Mouse (Mus musculus) ES-Bruce4 (cell line): ENCODE measurements around the gene Nbea. TPM values are rescaled to one million over a fixed set of nuclear protein-coding genes. Genes with fewer than 3 reads are reported as not detected.

Source experiments
- H3K27ac ChIP-seq: 2 replicates; pipeline ENCODE4 v1.5.1; 2012; ENCODE audit warnings: low read length, inconsistent platforms; ENCODE audit not compliant: insufficient read depth
- H3K27me3 ChIP-seq: 2 replicates; pipeline ENCODE4 v1.6.1; 2012; ENCODE audit warnings: mild to moderate bottlenecking, low read length, inconsistent platforms; ENCODE audit not compliant: control insufficient read depth, poor library complexity, insufficient read depth, severe bottlenecking
- H3K36me3 ChIP-seq: 2 replicates; pipeline ENCODE4 v1.6.1; 2012; ENCODE audit warnings: inconsistent platforms, mild to moderate bottlenecking, low read length, moderate library complexity; ENCODE audit not compliant: control insufficient read depth, poor library complexity, insufficient read depth, severe bottlenecking
- H3K4me1 ChIP-seq: one replicate; pipeline ENCODE4 v1.8.1; 2011; ENCODE audit warnings: low read length; ENCODE audit not compliant: control insufficient read depth, insufficient read depth
- H3K4me3 ChIP-seq: 2 replicates; pipeline ENCODE4 v1.5.1; 2011; ENCODE audit warnings: low read depth, mild to moderate bottlenecking, low read length
- H3K9ac ChIP-seq: 2 replicates; pipeline ENCODE4 v1.6.1; 2012; ENCODE audit warnings: low read depth, mild to moderate bottlenecking, inconsistent platforms; ENCODE audit not compliant: poor library complexity, severe bottlenecking
- H3K9me3 ChIP-seq: replicated peaks from 2 replicates; pipeline ENCODE4 v1.6.1; 2012; ENCODE audit warnings: mild to moderate bottlenecking, low read length, inconsistent platforms; ENCODE audit not compliant: control insufficient read depth, poor library complexity, insufficient read depth, severe bottlenecking
- CTCF ChIP-seq: IDR thresholded peaks from one replicate; pipeline ENCODE4 v1.8.1; 2011; ENCODE audit warnings: low read depth, low read length
- EP300 ChIP-seq: IDR thresholded peaks from 2 replicates; pipeline ENCODE4 v1.6.1; 2011; ENCODE audit warnings: low read depth, low read length; ENCODE audit not compliant: insufficient read depth
- POLR2A ChIP-seq: IDR thresholded peaks from one replicate; pipeline ENCODE4 v1.8.1; 2011; ENCODE audit warnings: low read length; ENCODE audit not compliant: insufficient read depth
- polyA plus RNA-seq: library from polyadenylated mRNA; stranded (reverse); fragments of >200 nt; gene quantifications from 2 replicates; pipeline ENCODE4 v1.2.4, GENCODE M21; 2011; ENCODE audit warnings: low read depth; ENCODE audit not compliant: missing spikeins, insufficient read depth, insufficient read length

The Nbea gene
- polyA plus RNA-seq, 1 experiment, result 6.1 TPM

DNA sequence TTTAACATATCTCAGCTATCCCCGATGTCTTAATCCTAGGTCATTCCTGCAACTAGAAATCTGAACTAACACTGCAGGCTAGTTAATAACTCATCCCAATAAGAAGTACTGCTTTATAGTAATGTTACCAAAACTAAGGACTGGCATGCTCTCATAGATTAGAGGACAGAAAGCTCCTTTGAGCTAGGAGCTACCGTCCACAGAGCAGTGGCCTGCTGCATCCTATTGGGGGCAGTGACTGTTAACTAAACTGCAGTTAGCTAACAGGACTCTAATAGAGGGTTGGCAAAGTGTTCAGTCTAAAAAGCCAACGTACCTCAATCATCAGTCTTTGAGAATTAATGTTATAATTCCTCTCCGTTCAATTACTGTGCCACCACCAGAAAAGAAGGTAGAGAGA lies 348.3 kb downstream of the Nbea start:
- Histone ChIP-seq H3K27ac (no peak overlapping the region), H3K9ac (no peak overlapping the region), H3K4me3 (no peak overlapping the region), H3K36me3 (no peaks in the 10 kb centered on the region), H3K9me3 (no peaks in the 10 kb centered on the region; the same call in 1 of the 2 replicates), H3K27me3 (no peaks in the 10 kb centered on the region), H3K4me1 (no peaks in the 10 kb centered on the region)
- TF ChIP-seq POLR2A, result no peak
- no peak for TF ChIP-seq CTCF
- no peak for TF ChIP-seq EP300

- H3K9me3 ChIP-seq, result no peaks in the 10 kb centered on the region
- H3K4me1 ChIP-seq, result no peaks in the 10 kb centered on the region
- no peak overlapping the region for H3K4me3 ChIP-seq
- no peaks in the 10 kb centered on the region for H3K27me3 ChIP-seq
- TF ChIP-seq POLR2A (no peak), EP300 (no peak), CTCF (no peak)
- no peak overlapping the region for H3K9ac ChIP-seq
- H3K36me3 ChIP-seq, result no peaks in the 10 kb centered on the region
- H3K27ac ChIP-seq, result no peak overlapping the region
Measured at GRCm38 (mm10) chr3:55830226-55830625, 353.3 kb downstream of the Nbea start.

DNA sequence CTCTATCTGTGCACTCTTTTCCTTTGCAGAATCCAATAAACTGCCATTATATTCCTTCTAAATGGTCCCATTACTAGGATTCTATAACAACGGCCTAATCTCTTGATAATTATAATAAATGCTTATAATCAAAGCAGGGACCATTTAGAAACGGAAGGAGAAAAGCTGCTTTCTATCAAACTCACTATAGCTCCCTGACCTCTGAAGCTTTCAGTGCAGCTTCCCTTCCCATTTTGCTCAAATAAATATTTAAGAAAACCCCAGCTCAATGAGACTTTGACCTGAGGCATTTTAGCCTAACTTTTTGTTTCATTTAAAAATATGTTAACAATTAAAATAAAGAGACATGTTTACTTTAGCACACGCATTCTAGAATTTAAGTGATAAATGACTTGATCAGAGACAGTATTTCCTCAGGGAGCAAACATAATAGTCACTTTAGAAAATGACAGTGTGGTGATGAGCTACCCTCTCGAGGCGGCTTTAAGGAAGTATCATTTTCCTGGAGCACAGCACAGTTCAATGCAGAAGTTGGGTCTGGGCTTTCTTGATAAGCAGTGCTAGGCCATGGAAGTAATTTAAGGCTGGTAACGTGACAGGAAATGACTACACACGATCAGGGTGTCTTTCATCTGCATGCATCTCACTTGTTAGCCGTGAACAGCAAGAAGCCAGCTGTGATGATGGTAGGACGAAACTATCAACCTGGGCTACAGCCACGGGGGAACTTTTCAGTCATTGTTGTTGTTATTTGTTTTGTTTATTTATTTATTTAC lies 354.8 kb downstream of the Nbea start:
- Histone ChIP-seq H3K9me3 (no peaks in the 10 kb centered on the region), H3K27me3 (no peaks in the 10 kb centered on the region), H3K4me1 (no peaks in the 10 kb centered on the region), H3K4me3 (no peak overlapping the region), H3K9ac (no peak overlapping the region), H3K36me3 (no peaks in the 10 kb centered on the region), H3K27ac (no peak overlapping the region)
- TF ChIP-seq CTCF (no peak), EP300 (no peak), POLR2A (no peak)

DNA sequence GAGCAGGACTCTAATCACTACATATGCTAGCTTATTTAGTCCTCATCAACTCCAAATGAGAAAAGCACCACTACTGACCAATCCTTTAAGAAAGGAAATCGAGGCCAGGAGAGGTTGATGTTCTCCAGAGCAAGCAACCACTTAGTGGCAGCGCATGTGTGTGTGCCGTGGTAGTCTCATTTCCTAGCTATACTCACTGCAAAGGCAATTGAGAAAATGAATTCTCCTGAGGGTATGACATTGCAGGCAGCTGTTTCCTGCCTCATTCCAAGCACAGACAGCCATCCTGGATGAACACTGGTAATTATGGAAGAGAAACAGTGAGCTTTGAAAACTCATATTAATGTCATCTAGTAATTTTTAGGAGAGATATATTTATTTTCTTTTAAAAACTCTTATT lies 358.6 kb downstream of the Nbea start:
- Histone ChIP-seq H3K9me3 (no peaks in the 10 kb centered on the region), H3K27me3 (no peaks in the 10 kb centered on the region), H3K4me3 (no peak overlapping the region), H3K4me1 (no peaks in the 10 kb centered on the region), H3K9ac (no peak overlapping the region), H3K36me3 (no peaks in the 10 kb centered on the region), H3K27ac (no peak overlapping the region)
- TF ChIP-seq CTCF (no peak), EP300 (no peak)

DNA sequence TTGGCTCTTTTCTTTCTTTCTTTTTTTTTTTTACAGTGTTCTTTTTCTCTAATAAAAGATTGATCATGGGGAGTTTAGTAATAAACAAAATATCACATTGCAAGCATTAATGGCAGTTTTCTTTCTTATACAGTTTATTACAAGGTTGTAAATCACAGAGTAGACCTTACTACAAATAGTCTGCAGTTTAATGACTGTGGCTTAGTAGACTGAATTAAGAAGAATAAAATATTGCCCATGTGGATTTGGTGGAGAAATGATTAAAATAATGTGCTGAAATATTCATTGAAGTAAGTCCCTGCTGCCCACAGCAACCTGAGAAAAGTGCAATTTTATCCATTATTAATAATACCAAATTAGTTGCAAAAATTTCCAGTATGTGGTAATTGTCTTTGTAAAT lies 363.9 kb downstream of the Nbea start:
- Histone ChIP-seq H3K36me3 (no peaks in the 10 kb centered on the region), H3K27me3 (no peaks in the 10 kb centered on the region), H3K4me1 (no peaks in the 10 kb centered on the region), H3K4me3 (no peak overlapping the region), H3K27ac (no peak overlapping the region), H3K9ac (no peak overlapping the region), H3K9me3 (no peaks in the 10 kb centered on the region)
- TF ChIP-seq POLR2A, result no peak
- no peak for TF ChIP-seq CTCF
- no peak for TF ChIP-seq EP300

DNA sequence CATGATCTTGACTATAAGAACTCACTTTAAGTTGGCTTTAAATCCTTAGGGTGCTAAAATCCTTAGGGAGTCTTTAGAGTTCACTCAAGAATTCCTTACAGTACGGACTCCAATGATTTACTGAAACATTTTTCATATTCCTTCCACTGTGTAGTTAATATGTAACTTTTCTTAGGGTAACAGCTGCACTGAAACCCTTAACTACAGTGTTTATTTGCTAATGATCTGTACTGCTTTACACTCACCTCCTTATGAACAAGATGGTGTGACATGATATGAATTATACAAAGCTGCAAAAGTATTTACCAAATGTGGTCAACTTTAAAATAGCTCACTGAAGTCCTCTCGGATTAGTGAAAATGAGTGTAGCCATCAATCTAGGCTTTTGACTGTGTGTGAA lies 365.4 kb downstream of the Nbea start:
- Histone ChIP-seq H3K9ac (no peak overlapping the region), H3K27me3 (no peaks in the 10 kb centered on the region), H3K36me3 (no peaks in the 10 kb centered on the region), H3K27ac (no peak overlapping the region), H3K9me3 (no peaks in the 10 kb centered on the region), H3K4me1 (no peaks in the 10 kb centered on the region), H3K4me3 (no peak overlapping the region)
- no peak for TF ChIP-seq POLR2A
